ENCODE assay signal across 34 mouse cellular contexts in genomic region chr5:143297986-143298385, GRCm38 (mm10). TPM values are rescaled to one million over a fixed set of nuclear protein-coding genes. Genes with fewer than 3 reads are reported as not detected.
DNase-seq lines count a peak whose midpoint lies in the region; ATAC-seq lines count a peak whose summit lies in the region.
"Had no signal": no experiment of that assay in that cellular context is flagged by ENCODE, and none has a peak within 500 bp of the region (broad histone marks: within the 10 kb centered on the region; RNA-seq: fewer than 3 reads in every experiment).

No protein-coding gene starts in this region.

- no peak overlapping the region for H3K27ac ChIP-seq in kidney, embryonic 14.5 days (ENCODE audit: low read depth, low read length)
- H3K27ac ChIP-seq: embryonic facial prominence, embryonic 12.5 days; forebrain, embryonic 15.5 days; heart, adult 2 months; hindbrain, embryonic 14.5 days; limb, embryonic 12.5 days; liver, embryonic 15.5 days; midbrain, embryonic 10.5 days; stomach, postnatal 0 days had no signal

- peaks cover 31% of the 10 kb centered on the region for H3K36me3 ChIP-seq in kidney, embryonic 14.5 days (ENCODE audit: control insufficient read depth, insufficient read depth, low read length)

- intact Hi-C loops in left cerebral cortex, postnatal 10 days (cut with DNase I), result loop anchor here (10.0 kb wide), 1 partner anchor 123 kb away; no protein-coding TSS in a partner anchor

- H3K9me3 ChIP-seq in kidney, embryonic 14.5 days (ENCODE audit: control insufficient read depth, low read length), result no peaks in the 10 kb centered on the region; the same call in 1 of the 2 replicates
- H3K9me3 ChIP-seq: embryonic facial prominence, embryonic 12.5 days; forebrain, embryonic 15.5 days; liver, embryonic 15.5 days had no signal

- H3K9ac ChIP-seq in kidney, embryonic 14.5 days (ENCODE audit: low read depth, low read length), result no peak overlapping the region
- H3K9ac ChIP-seq: embryonic facial prominence, embryonic 12.5 days; forebrain, embryonic 15.5 days; heart, embryonic 12.5 days; hindbrain, embryonic 14.5 days; limb, embryonic 12.5 days; liver, embryonic 15.5 days had no signal

- no peak overlapping the region for H3K4me2 ChIP-seq in kidney, embryonic 14.5 days (replicated peaks; ENCODE audit: low read depth, low read length)
- H3K4me2 ChIP-seq: embryonic facial prominence, embryonic 12.5 days; forebrain, embryonic 15.5 days; heart, embryonic 12.5 days; hindbrain, embryonic 14.5 days; limb, embryonic 12.5 days; liver, embryonic 15.5 days had no signal

- peaks cover 9% of the 10 kb centered on the region; the same call in 1 of the 2 replicates for H3K4me1 ChIP-seq in kidney, embryonic 14.5 days (ENCODE audit: control insufficient read depth, insufficient read depth, low read length)
- H3K4me1 ChIP-seq: liver, embryonic 15.5 days had no signal

- peaks cover 15% of the 10 kb centered on the region for H3K27me3 ChIP-seq in kidney, embryonic 14.5 days (ENCODE audit: control insufficient read depth, insufficient read depth, low read length)

- DNase-seq in kidney, postnatal 4 days, result peak; percentile 53 to 54
- peak; percentile 62 for DNase-seq in R1 (ENCODE audit: low read depth, low spot score)
- DNase-seq in lung, postnatal 10 days, result peak; percentile 60
- DNase-seq in embryo, embryonic 10 days (ENCODE audit: low spot score), result no peak
- no peak for DNase-seq in ovary, postnatal 14 days (ENCODE audit: low spot score)
- no peak for DNase-seq in left cerebral cortex, postnatal 10 days (ENCODE audit: extremely low spot score in 1 of 2, low spot score in 2 of 2)
- DNase-seq: adrenal gland, postnatal 10 days; cerebellum, adult 9-10 months; cerebellum, postnatal 36 days; embryo, embryonic 11 days; gastrocnemius, postnatal 36 days; heart, adult 2 months; right cerebral cortex, postnatal 4 days; thymus, adult 18-20 months had no signal

- WGBS in kidney, embryonic 14.5 days, result 89% methylated on average over 9 of the region's 9 CpGs

- H3K4me3 ChIP-seq in kidney, embryonic 14.5 days (ENCODE audit: low read length), result no peak overlapping the region
- H3K4me3 ChIP-seq: embryonic facial prominence, embryonic 12.5 days; forebrain, embryonic 15.5 days; heart, adult 2 months; heart, embryonic 12.5 days; limb, embryonic 12.5 days; liver, embryonic 15.5 days; midbrain, embryonic 10.5 days had no signal

- no peak for ATAC-seq in kidney, embryonic 14.5 days (ENCODE audit: low FRiP score, low TSS enrichment)
- ATAC-seq: CD4-positive, CD25-positive, alpha-beta regulatory T cell, adult 4 months; forebrain, embryonic 15.5 days; intestine, postnatal 0 days; midbrain, embryonic 16.5 days had no signal

RNA-seq across cellular contexts. Expression of gene Zfp853, which starts 4.6 kb away (rescaled TPM):
- 0.06 and 0.08 TPM in 2 replicates for polyA plus RNA-seq in kidney, embryonic 14.5 days (2014; fragmentation: Nextera tagmentation; extraction: Ambion mirVana)
- 10 to 100 TPM; 11.3 to 12.5 TPM for total RNA-seq in left cerebral cortex, postnatal 10 days (2021)
- total RNA-seq: gastrocnemius, adult 18-20 months; hematopoietic stem cell, adult 5-6 weeks; megakaryocyte progenitor cell, adult 5-6 weeks; neutrophil, adult 5-6 weeks had no signal
- polyA plus RNA-seq: CD4-positive, CD25-positive, alpha-beta regulatory T cell, adult 4 months; forebrain, embryonic 15.5 days; heart, embryonic 12.5 days; intestine, postnatal 0 days; liver, embryonic 15.5 days; midbrain, embryonic 10.5 days; neural tube, embryonic 11.5 days had no signal

RNA-seq across cellular contexts. Expression of gene E130309D02Rik, which starts 17.2 kb away (rescaled TPM):
- polyA plus RNA-seq in kidney, embryonic 14.5 days (2014; fragmentation: Nextera tagmentation; extraction: Ambion mirVana), result 34.5 and 39.9 TPM in 2 replicates
- total RNA-seq in left cerebral cortex, postnatal 10 days (2021), result 10 to 100 TPM; 20.0 to 22.1 TPM

RNA-seq across cellular contexts. Expression of gene Zfp316, which starts 28.2 kb away (rescaled TPM):
- 2.2 and 2.5 TPM in 2 replicates for polyA plus RNA-seq in kidney, embryonic 14.5 days (2014; fragmentation: Nextera tagmentation; extraction: Ambion mirVana)
- total RNA-seq in left cerebral cortex, postnatal 10 days (2021), result 10 to 100 TPM; 22.6 to 23.6 TPM

RNA-seq across cellular contexts. Expression of gene Zdhhc4, which starts 31.1 kb away (rescaled TPM):
- 63.4 and 86.2 TPM in 2 replicates for polyA plus RNA-seq in kidney, embryonic 14.5 days (2014; fragmentation: Nextera tagmentation; extraction: Ambion mirVana)
- 10 to 100 TPM; 42.5 to 42.8 TPM for total RNA-seq in left cerebral cortex, postnatal 10 days (2021)

RNA-seq across cellular contexts. Expression of gene Grid2ip, which starts 59.2 kb away (rescaled TPM):
- 0.06 and 0.20 TPM in 2 replicates for polyA plus RNA-seq in kidney, embryonic 14.5 days (2014; fragmentation: Nextera tagmentation; extraction: Ambion mirVana)
- total RNA-seq in left cerebral cortex, postnatal 10 days (2021), result 1 to 10 TPM; 2.0 TPM
- total RNA-seq: gastrocnemius, adult 18-20 months; gastrocnemius, postnatal 36 days; heart, adult 2 months; hematopoietic stem cell, adult 5-6 weeks; liver, adult 2 months; megakaryocyte progenitor cell, adult 5-6 weeks; neutrophil, adult 5-6 weeks had no signal
- polyA plus RNA-seq: CD4-positive, CD25-positive, alpha-beta regulatory T cell, adult 4 months; heart, adult 2 months; heart, postnatal 0 days; liver, embryonic 15.5 days; neural tube, embryonic 11.5 days; spleen, adult 2 months had no signal

Comparison
In these comparisons a context has a peak if more than half of its experiments do, and no peak if none do; other contexts are left out.
1. DNase-seq: peak in kidney, postnatal 4 days (2 of 2), R1 (single experiment) and lung, postnatal 10 days (single experiment); none in embryo, embryonic 10 days (single experiment), ovary, postnatal 14 days (single experiment) and left cerebral cortex, postnatal 10 days (0 of 2).